Mouse (Mus musculus): Measurements from ENCODE around the gene Utp6. TPM values are rescaled to one million over a fixed set of nuclear protein-coding genes. Genes with fewer than 3 reads are reported as not detected.

Gene Utp6
- polyA plus RNA-seq, 1 experiment, result 0.96 TPM

- Histone ChIP-seq H3K27me3 (ENCODE audit: control insufficient read depth, insufficient read depth, low read length) (peaks cover 10% of the 10 kb centered on the region; the same call in 1 of the 2 replicates), H3K4me1 (ENCODE audit: control insufficient read depth, insufficient read depth, insufficient read length, low read length) (no peaks in the 10 kb centered on the region; the same call in 1 of the 2 replicates), H3K4me3 (ENCODE audit: low read depth, low read length) (peak overlapping the region; percentile 64), H3K27ac (ENCODE audit: insufficient read depth, low read depth, low read length) (no peak overlapping the region), H3K36me3 (ENCODE audit: control insufficient read depth, insufficient read depth, low read length) (no peaks in the 10 kb centered on the region)
- no peak for TF ChIP-seq CTCF (IDR thresholded peaks at IDR 0.05; ENCODE audit: extremely low read depth, insufficient read length, insufficient replicate concordance, low read depth, low read length)
- no peak for TF ChIP-seq POLR2A (IDR thresholded peaks at IDR 0.05; ENCODE audit: low read depth, low read length)
- under 1% methylated on average over 40 of the region's 41 CpGs for WGBS
Measured at GRCm38 (mm10) chr11:79973626-79974476, 11.7 kb upstream of the Utp6 start.

- TF ChIP-seq CTCF (IDR thresholded peaks at IDR 0.05; ENCODE audit: extremely low read depth, insufficient read length, insufficient replicate concordance, low read depth, low read length) (no peak), POLR2A (IDR thresholded peaks at IDR 0.05; ENCODE audit: low read depth, low read length) (no peak)
- no peaks in the 10 kb centered on the region for H3K36me3 ChIP-seq (ENCODE audit: control insufficient read depth, insufficient read depth, low read length)
- no peaks in the 10 kb centered on the region; the same call in 1 of the 2 replicates for H3K4me1 ChIP-seq (ENCODE audit: control insufficient read depth, insufficient read depth, insufficient read length, low read length)
- 2% methylated on average over 8 of the region's 8 CpGs for WGBS
- peaks cover 10% of the 10 kb centered on the region; the same call in 1 of the 2 replicates for H3K27me3 ChIP-seq (ENCODE audit: control insufficient read depth, insufficient read depth, low read length)
- H3K4me3 ChIP-seq (ENCODE audit: low read depth, low read length), result no peak overlapping the region
- no peak overlapping the region for H3K27ac ChIP-seq (ENCODE audit: insufficient read depth, low read depth, low read length)
Measured at GRCm38 (mm10) chr11:79973133-79973532, 10.9 kb upstream of the Utp6 start.

GRCm38 (mm10) chr11:79967752-79968151, 5.6 kb upstream of the Utp6 start:
- 92% methylated on average over 10 of the region's 10 CpGs for WGBS
- Histone ChIP-seq H3K27me3 (ENCODE audit: control insufficient read depth, insufficient read depth, low read length) (no peaks in the 10 kb centered on the region), H3K4me1 (ENCODE audit: control insufficient read depth, insufficient read depth, insufficient read length, low read length) (no peaks in the 10 kb centered on the region; the same call in 1 of the 2 replicates), H3K36me3 (ENCODE audit: control insufficient read depth, insufficient read depth, low read length) (no peaks in the 10 kb centered on the region), H3K4me3 (ENCODE audit: low read depth, low read length) (no peak overlapping the region), H3K27ac (ENCODE audit: insufficient read depth, low read depth, low read length) (no peak overlapping the region)
- TF ChIP-seq CTCF (IDR thresholded peaks at IDR 0.05; ENCODE audit: extremely low read depth, insufficient read length, insufficient replicate concordance, low read depth, low read length) (no peak), POLR2A (IDR thresholded peaks at IDR 0.05; ENCODE audit: low read depth, low read length) (no peak)

GRCm38 (mm10) chr11:79965896-79966295, 3.7 kb upstream of the Utp6 start:
- TF ChIP-seq POLR2A (IDR thresholded peaks at IDR 0.05; ENCODE audit: low read depth, low read length) (no peak), CTCF (IDR thresholded peaks at IDR 0.05; ENCODE audit: extremely low read depth, insufficient read length, insufficient replicate concordance, low read depth, low read length) (no peak)
- 20% methylated on average over 8 of the region's 8 CpGs for WGBS

GRCm38 (mm10) chr11:79963212-79963974, 1.2 kb upstream of the Utp6 start:
- no peaks in the 10 kb centered on the region for H3K27me3 ChIP-seq (ENCODE audit: control insufficient read depth, insufficient read depth, low read length)
- WGBS, result 18% methylated on average over 8 of the region's 8 CpGs
- peak overlapping the region; percentile 33; the same call in 1 of the 2 replicates for H3K27ac ChIP-seq (ENCODE audit: insufficient read depth, low read depth, low read length)
- no peaks in the 10 kb centered on the region; the same call in 1 of the 2 replicates for H3K4me1 ChIP-seq (ENCODE audit: control insufficient read depth, insufficient read depth, insufficient read length, low read length)
- peaks cover 5% of the 10 kb centered on the region for H3K36me3 ChIP-seq (ENCODE audit: control insufficient read depth, insufficient read depth, low read length)
- TF ChIP-seq CTCF (IDR thresholded peaks at IDR 0.05; ENCODE audit: extremely low read depth, insufficient read length, insufficient replicate concordance, low read depth, low read length) (no peak), POLR2A (IDR thresholded peaks at IDR 0.05; ENCODE audit: low read depth, low read length) (no peak)
- H3K4me3 ChIP-seq (ENCODE audit: low read depth, low read length), result no peak overlapping the region

More at GRCm38 (mm10) chr11:79965896-79966295, 3.7 kb upstream of the Utp6 start:
- no peak overlapping the region for H3K27ac ChIP-seq (ENCODE audit: insufficient read depth, low read depth, low read length)
- no peaks in the 10 kb centered on the region; the same call in 1 of the 2 replicates for H3K4me1 ChIP-seq (ENCODE audit: control insufficient read depth, insufficient read depth, insufficient read length, low read length)
- H3K36me3 ChIP-seq (ENCODE audit: control insufficient read depth, insufficient read depth, low read length), result no peaks in the 10 kb centered on the region
- no peak overlapping the region for H3K4me3 ChIP-seq (ENCODE audit: low read depth, low read length)
- H3K27me3 ChIP-seq (ENCODE audit: control insufficient read depth, insufficient read depth, low read length), result no peaks in the 10 kb centered on the region

GRCm38 (mm10) chr11:79962877-79963183, 640 bp upstream of the Utp6 start:
- TF ChIP-seq POLR2A (IDR thresholded peaks at IDR 0.05; ENCODE audit: low read depth, low read length), result no peak
- TF ChIP-seq CTCF (IDR thresholded peaks at IDR 0.05; ENCODE audit: extremely low read depth, insufficient read length, insufficient replicate concordance, low read depth, low read length), result no peak
- WGBS, result under 1% methylated on average over 9 of the region's 9 CpGs
- Histone ChIP-seq H3K4me1 (ENCODE audit: control insufficient read depth, insufficient read depth, insufficient read length, low read length) (no peaks in the 10 kb centered on the region; the same call in 1 of the 2 replicates), H3K36me3 (ENCODE audit: control insufficient read depth, insufficient read depth, low read length) (peaks cover 7% of the 10 kb centered on the region), H3K4me3 (ENCODE audit: low read depth, low read length) (peak overlapping the region; percentile 59), H3K27me3 (ENCODE audit: control insufficient read depth, insufficient read depth, low read length) (no peaks in the 10 kb centered on the region), H3K27ac (ENCODE audit: insufficient read depth, low read depth, low read length) (peak overlapping the region; percentile 36)
